Mouse (Mus musculus): ENCODE measurements around the gene Elf2. TPM values are rescaled to one million over a fixed set of nuclear protein-coding genes. Genes with fewer than 3 reads are reported as not detected.

Elf2 gene
- polyA plus RNA-seq, 1 experiment from 2014 or later = 37.3 TPM

GRCm38 (mm10) chr3:51378665-51378946 is 38.1 kb upstream of the Elf2 start:
- Histone ChIP-seq H3K36me3 (ENCODE audit: control insufficient read depth, insufficient read depth, low read length) (no peaks in the 10 kb centered on the region), H3K27me3 (ENCODE audit: control insufficient read depth, insufficient read depth, low read length) (no peaks in the 10 kb centered on the region), H3K4me3 (replicated peaks; ENCODE audit: low read depth, low read length) (no peak overlapping the region), H3K27ac (replicated peaks; ENCODE audit: low read depth, low read length) (no peak overlapping the region), H3K9me3 (ENCODE audit: control insufficient read depth, low read length) (no peaks in the 10 kb centered on the region), H3K9ac (replicated peaks; ENCODE audit: low read length) (no peak overlapping the region), H3K4me1 (ENCODE audit: control insufficient read depth, insufficient read depth, low read length) (no peaks in the 10 kb centered on the region), H3K4me2 (ENCODE audit: low read length) (peak overlapping the region; percentile 43; the same call in 1 of the 2 replicates)
- WGBS = 87% methylated on average over 3 of the region's 3 CpGs
- ATAC-seq (ENCODE audit: low FRiP score, low TSS enrichment) (no peak), DNase-seq (no peak)

DNA sequence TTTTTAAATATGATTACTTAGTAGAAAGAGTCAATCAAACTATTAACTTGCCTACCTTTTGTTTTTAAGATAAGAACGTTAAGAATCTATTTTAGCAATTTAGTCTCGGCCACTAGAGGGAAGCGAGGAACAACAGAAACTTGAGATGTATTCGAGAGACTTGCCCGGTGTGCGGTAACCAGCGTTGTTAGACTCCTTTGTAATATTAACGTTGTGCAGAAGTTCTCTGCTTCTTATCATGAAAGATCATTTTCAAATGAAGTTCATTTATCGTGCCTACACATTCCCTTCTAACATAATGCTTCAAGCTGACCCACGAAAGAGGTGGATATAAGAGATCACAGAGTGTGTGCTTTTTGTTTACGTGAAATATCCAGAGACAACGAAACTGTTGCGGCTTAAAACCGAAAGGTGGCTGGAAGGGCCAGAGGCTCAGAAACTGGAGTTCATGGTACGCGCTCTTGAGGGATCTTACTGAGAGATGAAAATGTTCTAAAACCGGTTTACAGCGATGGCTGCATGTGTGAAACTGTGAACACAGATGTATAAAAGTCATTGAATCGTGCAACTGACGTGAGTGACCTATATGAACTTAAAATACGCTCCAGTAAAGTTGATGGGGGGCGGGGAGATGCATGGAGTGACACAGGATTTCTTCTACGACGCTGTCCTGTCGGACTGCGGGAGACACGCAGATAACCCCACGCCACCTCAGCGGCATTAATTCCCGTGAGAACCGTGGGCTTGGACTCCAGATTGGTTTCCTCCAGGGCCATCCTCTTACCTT is 37.6 kb upstream of the Elf2 start:
- Histone ChIP-seq H3K9ac (replicated peaks; ENCODE audit: low read length) (no peak overlapping the region), H3K36me3 (ENCODE audit: control insufficient read depth, insufficient read depth, low read length) (no peaks in the 10 kb centered on the region), H3K27me3 (ENCODE audit: control insufficient read depth, insufficient read depth, low read length) (no peaks in the 10 kb centered on the region), H3K4me1 (ENCODE audit: control insufficient read depth, insufficient read depth, low read length) (no peaks in the 10 kb centered on the region), H3K9me3 (ENCODE audit: control insufficient read depth, low read length) (no peaks in the 10 kb centered on the region), H3K27ac (replicated peaks; ENCODE audit: low read depth, low read length) (no peak overlapping the region), H3K4me3 (replicated peaks; ENCODE audit: low read depth, low read length) (no peak overlapping the region; the same call in 1 of the 2 replicates), H3K4me2 (ENCODE audit: low read length) (peak overlapping the region; percentile 43)
- 47% methylated on average over 31 of the region's 31 CpGs for WGBS
- peak; percentile 76 for DNase-seq
- no peak for ATAC-seq (ENCODE audit: low FRiP score, low TSS enrichment)

- 85% methylated on average over 19 of the region's 19 CpGs for WGBS
- no peak overlapping the region for H3K4me3 ChIP-seq (replicated peaks; ENCODE audit: low read depth, low read length)
- H3K4me1 ChIP-seq (ENCODE audit: control insufficient read depth, insufficient read depth, low read length) = no peaks in the 10 kb centered on the region
- no peak overlapping the region for H3K27ac ChIP-seq (replicated peaks; ENCODE audit: low read depth, low read length)
- no peak overlapping the region for H3K4me2 ChIP-seq (ENCODE audit: low read length)
- no peaks in the 10 kb centered on the region for H3K9me3 ChIP-seq (ENCODE audit: control insufficient read depth, low read length)
- DNase-seq (no peak), ATAC-seq (ENCODE audit: low FRiP score, low TSS enrichment) (no peak)
- H3K36me3 ChIP-seq (ENCODE audit: control insufficient read depth, insufficient read depth, low read length) = no peaks in the 10 kb centered on the region
- no peak overlapping the region for H3K9ac ChIP-seq (replicated peaks; ENCODE audit: low read length)
- no peaks in the 10 kb centered on the region for H3K27me3 ChIP-seq (ENCODE audit: control insufficient read depth, insufficient read depth, low read length)
Measured at GRCm38 (mm10) chr3:51375307-51376265, 35.1 kb upstream of the Elf2 start.

- Histone ChIP-seq H3K9me3 (ENCODE audit: control insufficient read depth, low read length) (no peaks in the 10 kb centered on the region), H3K9ac (replicated peaks; ENCODE audit: low read length) (no peak overlapping the region), H3K36me3 (ENCODE audit: control insufficient read depth, insufficient read depth, low read length) (no peaks in the 10 kb centered on the region), H3K4me3 (replicated peaks; ENCODE audit: low read depth, low read length) (no peak overlapping the region), H3K4me1 (ENCODE audit: control insufficient read depth, insufficient read depth, low read length) (no peaks in the 10 kb centered on the region), H3K27ac (replicated peaks; ENCODE audit: low read depth, low read length) (no peak overlapping the region), H3K27me3 (ENCODE audit: control insufficient read depth, insufficient read depth, low read length) (no peaks in the 10 kb centered on the region), H3K4me2 (ENCODE audit: low read length) (no peak overlapping the region)
- DNase-seq (no peak), ATAC-seq (ENCODE audit: low FRiP score, low TSS enrichment) (no peak)
- 66% methylated on average over 5 of the region's 5 CpGs for WGBS
Measured at GRCm38 (mm10) chr3:51373544-51373943, 33.1 kb upstream of the Elf2 start.

DNA sequence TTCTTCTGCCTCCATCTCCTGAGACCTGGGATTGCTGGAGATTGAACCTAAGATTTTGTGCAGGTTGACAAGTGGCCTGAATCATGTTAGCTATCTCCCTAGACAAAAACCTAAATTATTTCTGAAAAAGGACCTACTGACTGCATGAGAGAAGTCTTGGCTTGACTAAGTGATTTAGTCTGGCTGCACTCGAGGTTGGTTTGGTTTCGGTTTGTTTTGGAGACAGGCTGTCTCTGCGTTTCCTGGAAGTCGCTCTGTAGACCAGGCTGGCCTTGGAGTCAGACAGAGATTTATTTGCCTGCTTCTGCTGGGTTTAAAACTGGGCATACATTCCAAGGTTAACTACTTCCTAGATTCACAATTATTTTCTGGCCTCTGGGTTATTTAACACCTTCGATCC is 32.4 kb upstream of the Elf2 start:
- 84% methylated on average over 5 of the region's 5 CpGs for WGBS
- DNase-seq = no peak
- H3K27ac ChIP-seq (replicated peaks; ENCODE audit: low read depth, low read length) = no peak overlapping the region

DNA sequence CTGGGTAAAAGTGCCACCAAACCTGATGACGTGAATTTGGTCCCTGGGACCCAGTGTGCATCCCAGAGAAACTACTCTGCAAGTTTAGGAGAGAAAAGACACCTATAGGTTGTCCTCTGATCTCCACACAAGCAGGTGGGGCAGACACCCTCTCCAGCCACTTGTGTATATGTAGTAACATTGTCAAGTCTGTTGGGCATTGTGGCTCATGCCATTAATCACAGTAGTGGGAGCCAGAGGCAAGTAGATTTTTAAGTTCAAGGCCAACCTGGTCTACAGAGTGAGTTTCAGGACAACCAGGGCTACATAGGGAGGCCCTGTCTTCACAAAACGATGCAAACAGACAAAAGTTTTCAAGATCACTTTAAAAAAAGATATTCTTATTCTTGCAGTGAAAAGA is 31.4 kb upstream of the Elf2 start:
- no peak for ATAC-seq (ENCODE audit: low FRiP score, low TSS enrichment)
- Histone ChIP-seq H3K4me2 (ENCODE audit: low read length) (no peak overlapping the region), H3K36me3 (ENCODE audit: control insufficient read depth, insufficient read depth, low read length) (no peaks in the 10 kb centered on the region), H3K9ac (replicated peaks; ENCODE audit: low read length) (no peak overlapping the region), H3K4me1 (ENCODE audit: control insufficient read depth, insufficient read depth, low read length) (no peaks in the 10 kb centered on the region), H3K27me3 (ENCODE audit: control insufficient read depth, insufficient read depth, low read length) (no peaks in the 10 kb centered on the region), H3K27ac (replicated peaks; ENCODE audit: low read depth, low read length) (no peak overlapping the region), H3K4me3 (replicated peaks; ENCODE audit: low read depth, low read length) (no peak overlapping the region), H3K9me3 (ENCODE audit: control insufficient read depth, low read length) (no peaks in the 10 kb centered on the region)
- DNase-seq = no peak
- WGBS = 80% methylated on average over 2 of the region's 2 CpGs

More for the DNA sequence above, 32.4 kb upstream of the Elf2 start:
- Histone ChIP-seq H3K9ac (replicated peaks; ENCODE audit: low read length) (no peak overlapping the region), H3K4me3 (replicated peaks; ENCODE audit: low read depth, low read length) (no peak overlapping the region), H3K4me2 (ENCODE audit: low read length) (no peak overlapping the region), H3K9me3 (ENCODE audit: control insufficient read depth, low read length) (no peaks in the 10 kb centered on the region), H3K27me3 (ENCODE audit: control insufficient read depth, insufficient read depth, low read length) (no peaks in the 10 kb centered on the region), H3K36me3 (ENCODE audit: control insufficient read depth, insufficient read depth, low read length) (no peaks in the 10 kb centered on the region), H3K4me1 (ENCODE audit: control insufficient read depth, insufficient read depth, low read length) (no peaks in the 10 kb centered on the region)
- ATAC-seq (ENCODE audit: low FRiP score, low TSS enrichment) = no peak

- no peaks in the 10 kb centered on the region; the same call in 1 of the 2 replicates for H3K4me1 ChIP-seq (ENCODE audit: control insufficient read depth, insufficient read depth, low read length)
- H3K27ac ChIP-seq (replicated peaks; ENCODE audit: low read depth, low read length) = no peak overlapping the region
- H3K27me3 ChIP-seq (ENCODE audit: control insufficient read depth, insufficient read depth, low read length) = 0 out of 2 replicates have a peak, but pooled peaks cover 4% of the 10 kb centered on the region
- H3K4me2 ChIP-seq (ENCODE audit: low read length) = no peak overlapping the region
- ATAC-seq (ENCODE audit: low FRiP score, low TSS enrichment) = no peak
- WGBS = 84% methylated on average over 4 of the region's 4 CpGs
- H3K9me3 ChIP-seq (ENCODE audit: control insufficient read depth, low read length) = no peaks in the 10 kb centered on the region
- H3K36me3 ChIP-seq (ENCODE audit: control insufficient read depth, insufficient read depth, low read length) = no peaks in the 10 kb centered on the region
- DNase-seq = no peak
- H3K9ac ChIP-seq (replicated peaks; ENCODE audit: low read length) = no peak overlapping the region
- H3K4me3 ChIP-seq (replicated peaks; ENCODE audit: low read depth, low read length) = no peak overlapping the region
Measured at GRCm38 (mm10) chr3:51368011-51368410, 27.5 kb upstream of the Elf2 start.

DNA sequence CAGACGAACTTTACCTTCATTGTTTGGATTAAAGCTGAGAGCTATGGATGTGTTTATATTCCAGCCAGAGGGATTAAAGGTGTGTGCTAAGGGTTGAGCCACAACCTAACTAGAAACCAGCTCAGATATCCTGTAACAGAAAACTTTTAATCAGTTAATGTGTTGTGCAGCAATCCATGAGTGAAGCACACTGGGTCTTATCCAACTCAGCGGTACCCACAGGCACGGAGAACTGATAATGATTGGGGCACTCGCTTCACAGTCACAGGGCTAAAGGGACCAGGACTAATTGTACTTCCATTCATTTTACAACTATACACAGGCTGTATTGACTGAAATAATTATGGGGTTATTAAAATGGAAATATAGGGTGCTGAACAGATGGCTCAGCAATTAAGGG is 26.5 kb upstream of the Elf2 start:
- DNase-seq = no peak

More for the DNA sequence above, 26.5 kb upstream of the Elf2 start:
- no peak for ATAC-seq (ENCODE audit: low FRiP score, low TSS enrichment)
- Histone ChIP-seq H3K9me3 (ENCODE audit: control insufficient read depth, low read length) (no peaks in the 10 kb centered on the region), H3K4me3 (replicated peaks; ENCODE audit: low read depth, low read length) (no peak overlapping the region), H3K4me2 (ENCODE audit: low read length) (no peak overlapping the region), H3K27ac (replicated peaks; ENCODE audit: low read depth, low read length) (no peak overlapping the region), H3K4me1 (ENCODE audit: control insufficient read depth, insufficient read depth, low read length) (no peaks in the 10 kb centered on the region; the same call in 1 of the 2 replicates), H3K9ac (replicated peaks; ENCODE audit: low read length) (no peak overlapping the region), H3K36me3 (ENCODE audit: control insufficient read depth, insufficient read depth, low read length) (no peaks in the 10 kb centered on the region), H3K27me3 (ENCODE audit: control insufficient read depth, insufficient read depth, low read length) (0 out of 2 replicates have a peak, but pooled peaks cover 4% of the 10 kb centered on the region)
- WGBS = 72% methylated on average over 4 of the region's 4 CpGs

Data from midbrain, embryonic 14.5 days (tissue).